Mouse (Mus musculus) embryonic facial prominence, embryonic 13.5 days (tissue): ENCODE measurements around the gene Kalrn. TPM values are rescaled to one million over a fixed set of nuclear protein-coding genes. Genes with fewer than 3 reads are reported as not detected.

ENCODE experiments used
- ATAC-seq: fragments of 200-750 bp; cut with Nextera tagmentation; 2 replicates; pipeline ENCODE4 v1.8.0; 2017; ENCODE audit warnings: low read depth; ENCODE audit not compliant: insufficient number of reproducible peaks, insufficient read depth, low FRiP score, low TSS enrichment
- H3K27ac ChIP-seq: fragments of 300-500 bp; sonication (generic); 2 replicates; pipeline ENCODE4 v1.5.1; 2015; ENCODE audit warnings: moderate library complexity, mild to moderate bottlenecking, inconsistent platforms
- H3K27me3 ChIP-seq: fragments of 300-500 bp; sonication (generic); 2 replicates; pipeline ENCODE4 v1.6.1; 2015; ENCODE audit warnings: mild to moderate bottlenecking, inconsistent platforms
- H3K36me3 ChIP-seq: fragments of 300-500 bp; sonication (generic); 2 replicates; pipeline ENCODE4 v1.6.1; 2015; ENCODE audit warnings: mild to moderate bottlenecking, inconsistent platforms
- H3K4me1 ChIP-seq: fragments of 300-500 bp; sonication (generic); 2 replicates; pipeline ENCODE4 v1.6.1; 2015; ENCODE audit warnings: inconsistent platforms
- H3K4me2 ChIP-seq: fragments of 300-500 bp; sonication (generic); 2 replicates; pipeline ENCODE4 v1.6.1; 2015; ENCODE audit warnings: moderate library complexity, mild to moderate bottlenecking, inconsistent platforms
- H3K4me3 ChIP-seq: fragments of 300-500 bp; sonication (generic); 2 replicates; pipeline ENCODE4 v1.5.1; 2015; ENCODE audit warnings: mild to moderate bottlenecking, inconsistent platforms
- H3K9ac ChIP-seq: fragments of 300-500 bp; sonication (generic); 2 replicates; pipeline ENCODE4 v1.6.1; 2015; ENCODE audit warnings: mild to moderate bottlenecking, inconsistent platforms
- H3K9me3 ChIP-seq: fragments of 300-500 bp; sonication (generic); 2 replicates; pipeline ENCODE4 v1.6.1; 2016; ENCODE audit warnings: inconsistent platforms
- whole genome bisulfite sequencing: fragments of 180-500 bp; shearing (Covaris S2); methylation state at CpG from one replicate; pipeline ENCODE4 v1.1.7; 2015; ENCODE audit warnings: mixed read lengths; 5-methylcytosine and 5-hydroxymethylcytosine counted together
- polyA plus RNA-seq: library from polyadenylated mRNA; unstranded; fragments of >200 nt; fragmentation: Nextera tagmentation; extraction: Ambion mirVana; gene quantifications from 2 replicates; pipeline ENCODE4 v1.2.1, GENCODE M21; 2015

Gene Kalrn
- polyA plus RNA-seq, 1 experiment from 2014 or later: 18.3 TPM

DNA sequence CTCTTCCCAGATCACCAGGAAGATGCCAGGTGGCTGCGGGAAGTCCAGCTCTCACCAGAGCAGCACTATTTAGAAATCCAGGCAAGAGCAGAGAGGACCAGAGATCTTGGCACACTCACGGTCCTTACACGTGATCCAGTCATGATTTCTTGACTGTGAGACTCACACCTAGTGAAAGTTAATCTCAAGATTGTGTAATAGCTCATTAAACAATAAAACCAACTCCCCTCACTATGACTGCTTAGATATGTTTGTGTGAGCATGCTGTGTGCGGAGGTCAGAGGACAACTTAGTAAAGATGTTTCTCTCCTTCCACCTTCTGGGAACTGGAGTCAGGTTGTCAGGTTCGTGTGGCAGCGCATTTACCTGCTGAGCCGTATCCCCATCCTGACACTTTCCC lies 453.5 kb downstream of the Kalrn start:
- no peak overlapping the region for H3K4me3 ChIP-seq
- H3K4me1 ChIP-seq: no peaks in the 10 kb centered on the region
- WGBS: 88% methylated on average over 7 of the region's 7 CpGs

DNA sequence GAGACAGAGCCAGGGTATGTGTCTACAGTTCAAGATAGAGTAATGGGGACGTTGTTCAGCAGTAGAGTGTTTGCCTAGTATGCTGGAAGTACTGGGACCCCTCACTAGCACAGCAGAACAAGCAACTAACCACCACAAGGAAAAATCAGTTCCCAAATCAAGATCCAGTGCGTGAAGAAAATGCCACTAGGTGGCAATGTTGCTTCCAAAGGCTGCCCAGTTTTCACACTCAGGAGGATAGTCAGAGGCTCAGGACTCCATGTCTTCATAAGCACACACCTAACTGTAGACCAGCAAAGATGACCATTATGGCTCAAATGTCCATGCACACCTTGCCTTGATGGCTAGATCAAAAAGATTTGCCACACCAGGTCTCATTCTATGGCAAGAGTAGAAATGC lies 454.0 kb downstream of the Kalrn start:
- H3K4me2 ChIP-seq: no peak overlapping the region
- H3K9me3 ChIP-seq: no peaks in the 10 kb centered on the region
- no peak overlapping the region for H3K9ac ChIP-seq
- H3K27me3 ChIP-seq: no peaks in the 10 kb centered on the region
- H3K4me1 ChIP-seq: no peaks in the 10 kb centered on the region
- no peak for ATAC-seq
- no peak overlapping the region for H3K4me3 ChIP-seq
- H3K36me3 ChIP-seq: 0 out of 2 replicates have a peak, but pooled peaks cover 6% of the 10 kb centered on the region
- H3K27ac ChIP-seq: no peak overlapping the region
- 9% methylated on average over 2 of the region's 2 CpGs for WGBS

More for the DNA sequence above, 453.5 kb downstream of the Kalrn start:
- Histone ChIP-seq H3K4me2 (no peak overlapping the region), H3K27me3 (no peaks in the 10 kb centered on the region), H3K9ac (no peak overlapping the region), H3K36me3 (0 out of 2 replicates have a peak, but pooled peaks cover 6% of the 10 kb centered on the region), H3K9me3 (no peaks in the 10 kb centered on the region), H3K27ac (no peak overlapping the region)
- no peak for ATAC-seq

- WGBS: 6% methylated on average over 3 of the region's 3 CpGs
- no peak for ATAC-seq
- no peak overlapping the region for H3K4me2 ChIP-seq
- no peaks in the 10 kb centered on the region for H3K9me3 ChIP-seq
- no peak overlapping the region for H3K27ac ChIP-seq
- no peak overlapping the region for H3K4me3 ChIP-seq
- H3K9ac ChIP-seq: no peak overlapping the region
- H3K27me3 ChIP-seq: no peaks in the 10 kb centered on the region
- H3K4me1 ChIP-seq: 0 out of 2 replicates have a peak, but pooled peaks cover 3% of the 10 kb centered on the region
- 0 out of 2 replicates have a peak, but pooled peaks cover 4% of the 10 kb centered on the region for H3K36me3 ChIP-seq
Measured at GRCm38 (mm10) chr16:34114665-34115064, 458.7 kb downstream of the Kalrn start.

DNA sequence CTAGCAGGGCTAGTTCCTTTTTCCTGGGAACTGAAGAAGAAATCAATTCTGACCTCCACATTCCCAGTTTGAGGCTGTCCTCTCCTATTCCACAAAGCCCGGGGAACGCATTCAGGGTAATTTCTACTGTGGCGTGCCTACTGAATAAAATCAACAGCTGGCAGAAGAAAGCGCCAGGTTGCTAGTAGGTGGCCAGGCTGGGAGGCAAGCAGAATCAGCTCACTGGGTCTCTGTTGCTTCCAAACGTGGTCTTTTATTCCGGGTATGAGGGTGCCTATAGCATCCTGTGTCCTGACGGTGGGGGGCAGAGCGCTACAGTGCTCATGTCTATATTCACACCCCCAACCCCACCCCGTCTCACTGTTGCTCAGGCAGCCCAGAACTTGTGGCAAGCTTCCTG lies 460.2 kb downstream of the Kalrn start:
- Histone ChIP-seq H3K36me3 (peaks cover 7% of the 10 kb centered on the region; the same call in 1 of the 2 replicates), H3K4me3 (no peak overlapping the region), H3K4me2 (no peak overlapping the region), H3K27ac (no peak overlapping the region), H3K9me3 (no peaks in the 10 kb centered on the region), H3K27me3 (no peaks in the 10 kb centered on the region), H3K4me1 (0 out of 2 replicates have a peak, but pooled peaks cover 3% of the 10 kb centered on the region), H3K9ac (no peak overlapping the region)
- 87% methylated on average over 9 of the region's 9 CpGs for WGBS
- no peak for ATAC-seq

- WGBS: 29% methylated on average over 5 of the region's 5 CpGs
- Histone ChIP-seq H3K9me3 (no peaks in the 10 kb centered on the region), H3K4me1 (0 out of 2 replicates have a peak, but pooled peaks cover 3% of the 10 kb centered on the region), H3K4me3 (no peak overlapping the region), H3K27ac (no peak overlapping the region), H3K27me3 (no peaks in the 10 kb centered on the region), H3K4me2 (no peak overlapping the region), H3K36me3 (peaks cover 7% of the 10 kb centered on the region; the same call in 1 of the 2 replicates), H3K9ac (no peak overlapping the region)
- no peak for ATAC-seq
Measured at GRCm38 (mm10) chr16:34112490-34112889, 460.8 kb downstream of the Kalrn start.

DNA sequence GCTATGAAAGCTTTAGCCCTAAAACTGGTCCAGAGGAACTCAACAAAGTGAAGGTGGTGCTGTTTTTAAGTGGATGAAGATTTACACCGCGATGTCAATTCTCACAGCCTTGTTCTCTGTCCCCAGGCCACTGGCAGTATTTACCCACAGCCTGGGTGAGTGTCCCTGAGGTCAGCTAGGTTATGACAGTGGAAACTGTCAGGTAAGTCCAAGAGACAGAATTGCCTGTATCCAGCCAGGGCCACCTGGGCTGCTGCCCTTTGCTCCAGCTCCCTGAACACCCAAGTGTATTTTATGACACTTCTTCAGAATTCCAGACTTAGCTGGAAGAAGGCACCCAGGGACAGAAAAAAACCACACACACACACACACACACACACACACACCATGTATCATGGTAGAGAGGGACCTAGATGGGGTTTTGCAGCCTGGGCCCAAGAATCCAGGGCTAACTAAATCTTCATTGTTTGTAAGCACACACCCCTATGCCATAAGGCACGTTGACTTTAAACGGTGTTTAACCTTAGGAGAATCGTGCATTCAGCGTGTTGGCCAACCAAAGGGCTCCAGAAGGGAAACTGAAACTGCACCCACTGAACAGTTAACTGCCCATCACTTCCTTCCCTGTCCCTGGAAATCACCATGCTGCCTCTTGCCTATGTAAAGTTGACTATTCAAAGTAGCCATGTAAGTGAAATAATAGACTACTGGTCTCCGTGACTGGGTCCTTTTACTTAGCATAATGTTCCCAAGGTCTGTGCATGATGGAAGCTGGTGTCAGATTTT lies 462.3 kb downstream of the Kalrn start:
- H3K27me3 ChIP-seq: no peaks in the 10 kb centered on the region
- 86% methylated on average over 7 of the region's 7 CpGs for WGBS
- no peaks in the 10 kb centered on the region for H3K9me3 ChIP-seq
- no peak overlapping the region for H3K4me3 ChIP-seq
- H3K27ac ChIP-seq: no peak overlapping the region
- no peak overlapping the region for H3K4me2 ChIP-seq
- no peak for ATAC-seq
- peaks cover 9% of the 10 kb centered on the region for H3K36me3 ChIP-seq
- no peak overlapping the region for H3K9ac ChIP-seq
- 0 out of 2 replicates have a peak, but pooled peaks cover 3% of the 10 kb centered on the region for H3K4me1 ChIP-seq

DNA sequence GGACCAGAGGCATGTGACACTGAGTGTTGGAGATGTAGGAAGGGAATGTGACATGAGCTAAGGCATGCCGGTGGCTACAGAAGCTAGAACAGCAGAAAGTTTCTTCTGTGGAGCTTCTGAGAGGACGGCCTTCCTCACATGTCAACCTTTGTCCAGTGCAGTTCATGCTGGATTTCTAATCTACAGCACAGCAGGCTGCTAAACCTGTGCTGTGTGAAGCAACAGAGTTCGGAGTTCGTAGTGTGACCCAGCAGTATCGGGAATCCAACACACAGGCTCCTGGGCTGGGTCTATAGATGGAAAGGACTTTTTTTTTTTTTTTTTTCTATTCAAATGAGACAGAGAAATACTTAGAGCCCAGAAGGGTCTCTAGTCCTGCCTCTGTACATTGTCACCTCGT lies 468.9 kb downstream of the Kalrn start:
- Histone ChIP-seq H3K27me3 (no peaks in the 10 kb centered on the region), H3K36me3 (peaks cover 9% of the 10 kb centered on the region), H3K4me1 (peaks cover 7% of the 10 kb centered on the region; the same call in 1 of the 2 replicates), H3K4me2 (no peak overlapping the region), H3K9ac (no peak overlapping the region), H3K9me3 (no peaks in the 10 kb centered on the region), H3K27ac (no peak overlapping the region), H3K4me3 (no peak overlapping the region)
- WGBS: 88% methylated on average over 6 of the region's 6 CpGs
- ATAC-seq: no peak

DNA sequence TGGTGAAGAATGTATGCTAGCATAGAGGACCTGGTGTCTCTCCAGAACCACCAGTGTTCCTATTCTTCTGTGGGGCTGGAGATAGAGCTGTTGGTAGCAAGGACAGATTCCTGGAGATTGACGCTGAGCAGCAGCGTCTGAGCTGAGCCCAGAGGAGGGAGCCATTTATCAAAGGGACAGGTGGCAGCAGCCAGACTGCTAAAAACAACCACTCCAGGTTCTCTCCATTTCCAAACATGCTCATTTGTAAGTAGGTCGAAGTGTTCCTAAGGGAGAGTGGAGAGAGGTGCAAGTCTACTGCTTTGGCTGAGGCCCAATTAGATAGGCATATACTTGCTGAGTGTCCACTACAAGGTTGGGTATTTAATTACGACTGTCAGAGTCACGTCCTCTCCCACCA lies 470.6 kb downstream of the Kalrn start:
- no peak for ATAC-seq
- Histone ChIP-seq H3K9ac (no peak overlapping the region), H3K36me3 (peaks cover 6% of the 10 kb centered on the region; the same call in 1 of the 2 replicates), H3K4me3 (no peak overlapping the region), H3K4me1 (peaks cover 7% of the 10 kb centered on the region; the same call in 1 of the 2 replicates), H3K4me2 (no peak overlapping the region), H3K27ac (0 out of 2 replicates have a peak overlapping the region, but pooled peaks have one; percentile 4), H3K27me3 (no peaks in the 10 kb centered on the region), H3K9me3 (no peaks in the 10 kb centered on the region)
- 66% methylated on average over 5 of the region's 5 CpGs for WGBS

GRCm38 (mm10) chr16:34099795-34100194 lies 473.5 kb downstream of the Kalrn start:
- Histone ChIP-seq H3K36me3 (no peaks in the 10 kb centered on the region), H3K27me3 (no peaks in the 10 kb centered on the region), H3K9me3 (no peaks in the 10 kb centered on the region), H3K4me3 (no peak overlapping the region), H3K4me1 (peaks cover 21% of the 10 kb centered on the region), H3K27ac (no peak overlapping the region), H3K4me2 (no peak overlapping the region), H3K9ac (no peak overlapping the region)
- no peak for ATAC-seq
- WGBS: 69% methylated on average over 3 of the region's 3 CpGs

GRCm38 (mm10) chr16:34095548-34096141 lies 477.7 kb downstream of the Kalrn start:
- Histone ChIP-seq H3K9me3 (no peaks in the 10 kb centered on the region), H3K9ac (peak overlapping the region; percentile 71), H3K4me3 (peak overlapping the region; percentile 52), H3K4me1 (peaks cover 24% of the 10 kb centered on the region), H3K4me2 (peak overlapping the region; percentile 90), H3K27ac (peak overlapping the region; percentile 17; the same call in 1 of the 2 replicates), H3K27me3 (no peaks in the 10 kb centered on the region), H3K36me3 (no peaks in the 10 kb centered on the region)
- under 1% methylated on average over 34 of the region's 34 CpGs for WGBS
- peak; percentile 75; the same call in 1 of the 2 replicates for ATAC-seq

GRCm38 (mm10) chr16:34095093-34095465 lies 478.3 kb downstream of the Kalrn start:
- peak overlapping the region; percentile 90 for H3K4me2 ChIP-seq
- H3K4me1 ChIP-seq: peaks cover 24% of the 10 kb centered on the region
- H3K9me3 ChIP-seq: no peaks in the 10 kb centered on the region
- ATAC-seq: no peak
- WGBS: 1% methylated on average over 3 of the region's 3 CpGs
- peak overlapping the region; percentile 71 for H3K9ac ChIP-seq
- H3K4me3 ChIP-seq: peak overlapping the region; percentile 52
- H3K27me3 ChIP-seq: no peaks in the 10 kb centered on the region
- H3K36me3 ChIP-seq: no peaks in the 10 kb centered on the region
- H3K27ac ChIP-seq: peak overlapping the region; percentile 17; the same call in 1 of the 2 replicates
